Mouse (Mus musculus): Measurements from ENCODE around the gene Smim14.

DNA sequence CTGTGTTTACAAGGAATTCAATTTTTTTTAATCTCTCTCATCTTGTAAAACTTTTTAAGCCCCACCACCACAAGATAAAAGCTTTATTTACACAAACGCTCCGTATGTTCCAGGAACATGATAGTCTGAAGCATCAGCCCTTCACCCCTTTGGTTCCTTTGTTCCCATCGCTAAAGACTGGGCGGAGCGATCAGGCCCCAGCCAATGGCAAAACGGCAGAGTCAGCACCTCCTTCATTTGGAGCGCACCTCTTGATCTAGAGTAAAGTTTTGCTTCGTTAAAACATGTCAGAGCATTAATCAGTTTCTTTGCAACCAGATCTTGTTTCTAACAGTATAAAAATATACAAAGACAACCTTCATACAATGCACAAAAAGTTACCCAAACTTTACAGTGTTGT, 31.2 kb downstream of the Smim14 start:
- TF ChIP-seq E2F4 (IDR thresholded peaks at IDR 0.05; ENCODE audit: borderline replicate concordance, low read depth, low read length) = no peak
- TF ChIP-seq HCFC1 (IDR thresholded peaks at IDR 0.05; ENCODE audit: low read depth, low read length) = no peak
- TF ChIP-seq CTCF (IDR thresholded peaks at IDR 0.05 in 2 of 3, conservative IDR thresholded peaks at IDR 0.05 in 1 of 3; ENCODE audit: control insufficient read depth in 1 of 3, insufficient read depth in 1 of 3, low read depth in 2 of 3, low read length in 3 of 3, poor library complexity in 1 of 3, severe bottlenecking in 1 of 3) = no peak
- no peak for TF ChIP-seq POLR2AphosphoS2 (IDR thresholded peaks at IDR 0.05; ENCODE audit: low read length)
- no peak for TF ChIP-seq TBP (IDR thresholded peaks at IDR 0.05; ENCODE audit: low read depth, low read length)
- no peak for TF ChIP-seq ZMIZ1 (IDR thresholded peaks at IDR 0.05; ENCODE audit: low read depth, low read length)
- TF ChIP-seq MYC (IDR thresholded peaks at IDR 0.05; ENCODE audit: low read depth, low read length) = no peak
- TF ChIP-seq POLR2A (IDR thresholded peaks at IDR 0.05; ENCODE audit: control insufficient read depth in 1 of 2, insufficient read depth in 1 of 2, low read depth in 1 of 2, low read length in 2 of 2, poor library complexity in 1 of 2) = no peak
- TF ChIP-seq EP300 (IDR thresholded peaks at IDR 0.05; ENCODE audit: low read depth in 1 of 2, low read length in 2 of 2) = no peak
- TF ChIP-seq GATA1 (IDR thresholded peaks at IDR 0.05; ENCODE audit: low read depth, low read length) = no peak
- no peak for TF ChIP-seq TAL1 (IDR thresholded peaks at IDR 0.05; ENCODE audit: low read length)
- no peak for TF ChIP-seq UBTF (IDR thresholded peaks at IDR 0.05; ENCODE audit: borderline replicate concordance, insufficient read depth, low read depth, low read length)
- no peak for TF ChIP-seq KAT2A (conservative IDR thresholded peaks at IDR 0.05; ENCODE audit: low read depth, low read length)
- no peak for TF ChIP-seq JUND (IDR thresholded peaks at IDR 0.05; ENCODE audit: low read depth, low read length)
